Mouse (Mus musculus) stomach, postnatal 0 days (tissue): ENCODE results near the gene Ldlrap1.

Source experiments
- CTCF ChIP-seq: IDR thresholded peaks from 2 replicates; pipeline ENCODE4 v1.5.1; 2016; ENCODE audit warnings: antibody characterized with exemption, low read depth, mild to moderate bottlenecking, moderate library complexity
- EP300 ChIP-seq: optimal IDR thresholded peaks from 2 replicates; pipeline ENCODE3; 2016; ENCODE audit warnings: antibody characterized with exemption

DNA sequence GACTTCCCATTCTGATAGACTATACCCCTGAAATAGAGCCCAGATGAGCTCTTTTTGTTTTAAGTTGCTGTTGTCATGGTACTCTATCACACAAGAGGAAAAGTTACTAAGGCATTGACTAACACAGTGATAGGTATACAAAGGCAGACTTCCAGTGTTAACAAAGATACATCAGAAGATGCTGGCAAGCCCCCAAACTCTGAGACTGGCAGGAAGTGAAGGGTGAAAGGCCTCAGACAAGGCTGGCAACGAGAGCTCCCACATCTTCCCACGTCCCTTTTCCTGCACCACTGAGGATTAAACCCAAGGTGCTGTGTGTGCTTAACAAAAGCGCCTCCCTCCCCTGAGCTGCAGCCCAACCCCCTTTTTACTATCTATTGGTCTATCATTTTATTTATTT lies 44.6 kb downstream of the Ldlrap1 start:
- no peak for TF ChIP-seq CTCF
- no peak for TF ChIP-seq EP300
